Mouse (Mus musculus) frontal cortex, postnatal 14 days (tissue): ENCODE measurements around the gene Hras.

Source experiments
- DNase-seq, 2 experiments: peaks; one replicate each; pipeline ENCODE4 v3.0.0; 2022; ENCODE audit warnings: low spot score in 2 of 2

Hras gene

GRCm38 (mm10) chr7:141175068-141175467 is 18.7 kb downstream of the Hras start:
- DNase-seq: no peak

- DNase-seq: no peak
Observed at GRCm38 (mm10) chr7:141173323-141173850, 20.4 kb downstream of the Hras start.

GRCm38 (mm10) chr7:141172116-141173006 is 21.4 kb downstream of the Hras start, which contains the start of gene Rnh1:
Gene Rnh1, minus strand, starts transcription at chr7:141172857.
- peak; percentile 88 to 91 for DNase-seq

- no peak for DNase-seq
Observed at GRCm38 (mm10) chr7:141169866-141170265, 23.9 kb downstream of the Hras start.

GRCm38 (mm10) chr7:141169300-141169699 is 24.5 kb downstream of the Hras start:
- DNase-seq: no peak

GRCm38 (mm10) chr7:141168518-141168953 is 25.3 kb downstream of the Hras start:
- peak in 1 of 2 experiments; percentile 32 for DNase-seq

- DNase-seq: no peak
Observed at GRCm38 (mm10) chr7:141167901-141168517, 25.8 kb downstream of the Hras start.

- DNase-seq: no peak
Observed at GRCm38 (mm10) chr7:141164850-141165249, 29.0 kb downstream of the Hras start.

GRCm38 (mm10) chr7:141164397-141164796 is 29.4 kb downstream of the Hras start:
- DNase-seq: no peak

GRCm38 (mm10) chr7:141155362-141155761 is 38.4 kb downstream of the Hras start:
- no peak for DNase-seq

- no peak for DNase-seq
Observed at GRCm38 (mm10) chr7:141148639-141149038, 45.2 kb downstream of the Hras start.

GRCm38 (mm10) chr7:141147044-141147443 is 46.8 kb downstream of the Hras start:
- no peak for DNase-seq

- no peak for DNase-seq
Observed at GRCm38 (mm10) chr7:141146043-141146595, 47.7 kb downstream of the Hras start.

- DNase-seq: no peak
Observed at GRCm38 (mm10) chr7:141145403-141145802, 48.4 kb downstream of the Hras start.

- no peak for DNase-seq
Observed at GRCm38 (mm10) chr7:141144650-141145049, 49.2 kb downstream of the Hras start.

GRCm38 (mm10) chr7:141143861-141144260 is 49.9 kb downstream of the Hras start:
- no peak for DNase-seq

- no peak for DNase-seq
Observed at GRCm38 (mm10) chr7:141143112-141143511, 50.7 kb downstream of the Hras start.

- no peak for DNase-seq
Observed at GRCm38 (mm10) chr7:141141326-141141725, 52.5 kb downstream of the Hras start.
